Mouse (Mus musculus) C2C12 (cell line): Measurements from ENCODE around the gene AA467197.

Experiments
- CEBPB ChIP-seq: IDR thresholded peaks from one replicate; pipeline ENCODE4 v1.6.1; 2011; ENCODE audit warnings: low read depth, mild to moderate bottlenecking, control low read depth, moderate library complexity
- CTCF ChIP-seq: IDR thresholded peaks from one replicate; pipeline ENCODE4 v1.5.1; 2011; ENCODE audit not compliant: control insufficient read depth, insufficient read depth, insufficient read length
- FOSL1 ChIP-seq: IDR thresholded peaks from one replicate; pipeline ENCODE4 v1.8.0; 2011; ENCODE audit warnings: mild to moderate bottlenecking, low read length; ENCODE audit not compliant: poor library complexity, insufficient read depth, severe bottlenecking
- MAX ChIP-seq: IDR thresholded peaks from one replicate; pipeline ENCODE4 v1.6.1; 2011; ENCODE audit warnings: mild to moderate bottlenecking, control low read depth
- MYOD1 ChIP-seq: IDR thresholded peaks from one replicate; pipeline ENCODE4 v1.6.1; 2011; ENCODE audit warnings: low read depth; ENCODE audit not compliant: control insufficient read depth, insufficient read length
- USF1 ChIP-seq: IDR thresholded peaks from one replicate; pipeline ENCODE4 v1.6.1; 2011; ENCODE audit warnings: low read depth, mild to moderate bottlenecking, control low read depth, moderate library complexity

DNA sequence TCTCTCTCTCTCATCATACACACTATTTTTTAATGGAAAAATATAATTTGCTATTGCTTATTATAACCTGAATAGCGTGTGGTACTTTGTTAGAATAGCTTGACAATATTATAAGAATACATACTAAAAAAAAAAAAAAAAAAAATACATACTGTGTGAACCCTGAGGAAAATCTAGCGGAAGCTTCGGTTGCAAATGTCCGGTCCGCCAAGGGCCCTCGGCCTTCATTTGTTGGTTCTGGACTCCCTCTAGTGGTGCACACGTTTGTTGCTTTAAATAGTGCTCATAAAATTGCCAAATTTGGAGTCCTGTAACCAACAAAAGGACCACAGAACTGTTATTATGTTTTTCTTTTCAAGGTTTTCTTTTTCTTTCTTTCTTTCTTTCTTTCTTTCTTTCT is 7.8 kb upstream of the AA467197 start:
- peak; percentile 39 for TF ChIP-seq CTCF
- no peak for TF ChIP-seq USF1
- TF ChIP-seq MYOD1 = no peak
- no peak for TF ChIP-seq MAX
- TF ChIP-seq FOSL1 = no peak
- no peak for TF ChIP-seq CEBPB
